Mouse (Mus musculus) megakaryocyte, embryonic 14.5 days (primary cell): ENCODE data around the gene Tnrc6b. TPM values are rescaled to one million over a fixed set of nuclear protein-coding genes. Genes with fewer than 3 reads are reported as not detected.

Source experiments
- H3K27me3 ChIP-seq: replicated peaks from 2 replicates; pipeline ENCODE3; 2012; ENCODE audit warnings: inconsistent platforms
- H3K36me3 ChIP-seq: replicated peaks from 2 replicates; pipeline ENCODE3; 2012; ENCODE audit warnings: low read length, inconsistent platforms, mixed read lengths
- H3K4me1 ChIP-seq: 2 replicates; pipeline ENCODE4 v1.6.1; 2012; ENCODE audit warnings: inconsistent platforms
- H3K4me3 ChIP-seq: replicated peaks from 2 replicates; pipeline ENCODE3; 2012; ENCODE audit warnings: moderate library complexity, mild to moderate bottlenecking, inconsistent platforms
- H3K9me3 ChIP-seq: 2 replicates; pipeline ENCODE4 v1.6.1; 2012; ENCODE audit warnings: inconsistent platforms
- FLI1 ChIP-seq: IDR thresholded peaks from 2 replicates; pipeline ENCODE4 v1.6.1; 2012; ENCODE audit warnings: low read length, inconsistent platforms, mixed read lengths
- GATA1 ChIP-seq: IDR thresholded peaks from 3 replicates; pipeline ENCODE4 v1.6.1; 2012; ENCODE audit warnings: mixed read lengths, low read length, inconsistent platforms, borderline replicate concordance
- polyA plus RNA-seq: library from polyadenylated mRNA; stranded (reverse); fragments of >175 nt; gene quantifications from 2 replicates; pipeline ENCODE4 v1.2.3, GENCODE M21; 2012; ENCODE audit warnings: low replicate concordance; ENCODE audit not compliant: insufficient read depth

The Tnrc6b gene
- polyA plus RNA-seq, 1 experiment, result 19.3 TPM

- no peak for TF ChIP-seq FLI1
- no peak for TF ChIP-seq GATA1
- Histone ChIP-seq H3K27me3 (peaks cover 68% of the 10 kb centered on the region), H3K36me3 (no peaks in the 10 kb centered on the region), H3K4me3 (peak overlapping the region; percentile 11), H3K4me1 (peaks cover 70% of the 10 kb centered on the region), H3K9me3 (no peaks in the 10 kb centered on the region)
These were observed 29.6 kb upstream of the Tnrc6b start for GRCm38 (mm10) chr15:80681466-80681881.

DNA sequence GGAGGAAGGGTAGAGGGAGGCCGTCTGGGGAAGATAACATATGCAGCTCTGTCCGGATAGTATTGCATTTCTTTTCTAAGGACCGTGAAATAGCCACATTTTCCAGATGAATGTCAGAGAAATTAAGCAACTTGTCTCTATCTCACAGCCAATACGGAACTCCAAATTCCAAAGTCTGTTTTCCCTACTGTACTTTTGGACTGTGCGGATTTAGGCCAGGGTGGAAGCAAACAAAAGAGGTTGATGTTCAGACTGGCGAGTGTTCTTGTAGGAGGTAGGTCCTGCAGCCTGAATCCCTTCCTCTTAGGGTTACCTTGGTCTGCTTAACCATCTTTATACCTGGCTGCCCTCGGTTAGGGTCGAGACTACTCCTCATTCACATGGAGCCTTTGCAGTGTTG is 28.8 kb upstream of the Tnrc6b start:
- no peaks in the 10 kb centered on the region for H3K36me3 ChIP-seq
- no peaks in the 10 kb centered on the region for H3K9me3 ChIP-seq
- TF ChIP-seq GATA1 (no peak), FLI1 (no peak)
- peaks cover 67% of the 10 kb centered on the region for H3K27me3 ChIP-seq
- H3K4me3 ChIP-seq, result no peak overlapping the region
- peaks cover 68% of the 10 kb centered on the region for H3K4me1 ChIP-seq

DNA sequence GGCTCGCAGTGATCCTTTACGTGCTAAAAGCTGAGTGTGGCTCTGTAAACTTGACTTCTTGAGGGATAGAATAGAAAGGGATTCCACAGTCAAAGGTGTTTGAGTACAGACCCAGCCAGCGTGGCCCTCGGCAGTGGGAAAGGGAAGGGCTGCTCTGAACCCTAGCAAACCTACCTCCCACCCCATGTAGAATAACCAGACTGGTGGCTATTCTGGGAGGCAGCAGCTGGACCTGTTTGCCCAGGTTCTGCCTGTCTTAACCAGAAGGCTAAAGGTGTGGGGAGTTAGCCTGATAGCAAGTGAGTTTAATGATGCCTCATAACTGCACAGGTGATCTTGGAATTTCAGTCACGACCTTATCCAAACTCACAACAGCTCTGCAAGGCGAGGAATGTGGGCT is 28.0 kb upstream of the Tnrc6b start:
- peaks cover 61% of the 10 kb centered on the region for H3K4me1 ChIP-seq
- H3K36me3 ChIP-seq, result no peaks in the 10 kb centered on the region
- no peak overlapping the region for H3K4me3 ChIP-seq
- peaks cover 67% of the 10 kb centered on the region for H3K27me3 ChIP-seq
- TF ChIP-seq GATA1, result no peak
- TF ChIP-seq FLI1, result no peak
- H3K9me3 ChIP-seq, result no peaks in the 10 kb centered on the region

- Histone ChIP-seq H3K4me3 (no peak overlapping the region), H3K36me3 (no peaks in the 10 kb centered on the region), H3K27me3 (peaks cover 68% of the 10 kb centered on the region), H3K4me1 (peaks cover 61% of the 10 kb centered on the region), H3K9me3 (no peaks in the 10 kb centered on the region)
- TF ChIP-seq GATA1 (no peak), FLI1 (no peak)
These were observed 27.1 kb upstream of the Tnrc6b start for GRCm38 (mm10) chr15:80683990-80684389.

DNA sequence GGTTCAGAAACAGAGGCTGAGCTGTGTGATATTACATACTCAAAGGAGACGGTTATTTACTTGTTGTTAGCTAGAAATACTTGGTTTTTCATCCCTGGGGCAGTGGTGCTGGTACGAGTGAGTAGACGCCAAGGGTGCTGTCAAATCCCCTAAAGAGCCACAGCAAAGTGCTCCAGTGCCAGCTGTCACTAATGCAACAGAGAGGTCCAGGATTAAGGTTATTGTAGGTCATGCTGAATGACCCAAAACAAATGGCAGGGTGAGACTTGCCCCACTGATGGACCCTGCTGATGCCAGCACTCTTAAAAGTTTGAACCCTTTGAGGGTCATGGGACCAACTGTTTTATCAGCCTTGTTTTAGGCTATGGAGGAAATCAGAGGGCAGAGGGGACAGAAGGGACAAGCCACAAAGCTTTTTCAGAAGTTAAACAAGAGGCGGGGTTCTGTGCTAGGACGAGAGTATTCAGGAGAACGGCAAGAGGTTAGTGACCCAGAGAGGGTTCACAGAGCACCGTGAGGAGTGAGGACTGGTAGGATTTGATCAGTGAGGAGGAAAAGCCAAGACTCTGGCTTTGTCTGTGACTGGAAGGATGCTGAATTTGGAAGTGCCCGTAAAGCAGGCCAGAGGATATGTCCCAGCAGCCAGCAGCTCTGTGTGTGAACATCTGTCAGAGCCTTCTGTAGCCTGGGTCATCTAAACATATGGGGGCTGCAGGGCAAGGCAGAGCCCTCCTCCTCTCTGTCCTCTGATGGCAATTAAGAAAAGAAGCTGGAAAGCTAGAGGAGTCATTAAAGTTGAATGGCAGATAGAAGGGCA is 26.1 kb upstream of the Tnrc6b start:
- Histone ChIP-seq H3K27me3 (peaks cover 69% of the 10 kb centered on the region), H3K4me1 (peaks cover 53% of the 10 kb centered on the region), H3K36me3 (no peaks in the 10 kb centered on the region), H3K9me3 (no peaks in the 10 kb centered on the region), H3K4me3 (no peak overlapping the region)
- TF ChIP-seq FLI1 (no peak), GATA1 (no peak)

DNA sequence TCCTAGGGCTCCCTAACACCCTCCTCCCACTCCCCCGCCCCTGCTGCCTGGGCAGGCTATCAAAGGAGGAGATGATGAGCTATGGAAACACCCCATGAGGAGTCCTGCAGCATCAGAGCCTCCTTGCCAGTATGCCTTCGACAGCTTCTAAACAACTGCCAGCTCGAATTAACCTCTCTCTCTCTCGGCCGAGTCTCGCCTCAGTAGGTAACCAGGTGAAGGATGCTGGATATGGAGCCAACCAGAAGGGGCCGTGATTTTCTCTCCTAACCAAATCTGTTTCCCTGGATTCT is 25.6 kb upstream of the Tnrc6b start:
- H3K4me3 ChIP-seq, result no peak overlapping the region
- no peaks in the 10 kb centered on the region for H3K36me3 ChIP-seq
- peaks cover 69% of the 10 kb centered on the region for H3K27me3 ChIP-seq
- H3K4me1 ChIP-seq, result peaks cover 50% of the 10 kb centered on the region
- no peaks in the 10 kb centered on the region for H3K9me3 ChIP-seq
- TF ChIP-seq GATA1 (no peak), FLI1 (no peak)

DNA sequence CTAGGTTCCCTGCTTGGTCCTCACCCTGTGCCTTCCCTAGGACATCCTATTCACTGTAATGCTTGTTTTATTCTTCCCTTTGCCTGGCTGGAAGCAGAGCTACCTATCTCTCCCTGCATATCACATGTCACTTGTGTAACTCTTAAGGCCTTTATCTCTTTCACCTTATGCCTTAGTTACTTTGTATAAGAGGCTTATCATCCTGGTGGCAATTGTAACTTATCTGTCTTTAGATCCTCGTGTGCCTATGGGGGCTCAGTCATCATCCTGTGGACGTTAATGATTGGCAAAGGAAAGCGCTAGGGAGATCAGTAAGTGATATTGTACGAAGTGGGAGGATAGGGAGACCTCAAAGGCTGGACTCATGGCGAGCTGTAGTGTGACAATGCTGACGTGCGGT is 22.6 kb upstream of the Tnrc6b start:
- TF ChIP-seq GATA1 (no peak), FLI1 (no peak)
- H3K9me3 ChIP-seq, result no peaks in the 10 kb centered on the region
- H3K36me3 ChIP-seq, result no peaks in the 10 kb centered on the region
- peaks cover 25% of the 10 kb centered on the region for H3K4me1 ChIP-seq
- H3K27me3 ChIP-seq, result peaks cover 89% of the 10 kb centered on the region
- no peak overlapping the region for H3K4me3 ChIP-seq

DNA sequence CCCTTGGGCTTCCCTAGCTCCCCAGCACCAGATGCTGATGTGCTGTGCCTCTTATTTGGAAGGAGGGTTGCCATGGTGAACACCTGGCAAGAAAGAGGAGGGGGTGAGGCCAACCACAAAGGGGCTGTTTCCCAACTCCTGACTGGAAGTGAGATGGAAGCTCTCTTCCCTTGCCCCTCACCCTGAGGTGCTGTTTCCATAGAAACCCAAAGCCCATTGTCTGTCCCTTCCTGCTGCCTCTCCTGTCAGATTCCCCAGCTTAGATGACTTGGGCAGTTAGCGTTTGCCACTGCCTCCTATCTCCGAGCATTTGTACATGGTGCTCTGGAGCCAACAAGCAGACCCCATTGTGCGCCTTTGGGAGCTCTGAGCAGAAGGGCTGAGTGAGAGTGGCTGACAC is 17.6 kb upstream of the Tnrc6b start:
- H3K36me3 ChIP-seq, result no peaks in the 10 kb centered on the region
- peaks cover 72% of the 10 kb centered on the region for H3K27me3 ChIP-seq
- TF ChIP-seq FLI1 (no peak), GATA1 (no peak)
- H3K4me1 ChIP-seq, result peaks cover 47% of the 10 kb centered on the region
- H3K9me3 ChIP-seq, result peaks cover 5% of the 10 kb centered on the region; the same call in 1 of the 2 replicates
- no peak overlapping the region for H3K4me3 ChIP-seq

DNA sequence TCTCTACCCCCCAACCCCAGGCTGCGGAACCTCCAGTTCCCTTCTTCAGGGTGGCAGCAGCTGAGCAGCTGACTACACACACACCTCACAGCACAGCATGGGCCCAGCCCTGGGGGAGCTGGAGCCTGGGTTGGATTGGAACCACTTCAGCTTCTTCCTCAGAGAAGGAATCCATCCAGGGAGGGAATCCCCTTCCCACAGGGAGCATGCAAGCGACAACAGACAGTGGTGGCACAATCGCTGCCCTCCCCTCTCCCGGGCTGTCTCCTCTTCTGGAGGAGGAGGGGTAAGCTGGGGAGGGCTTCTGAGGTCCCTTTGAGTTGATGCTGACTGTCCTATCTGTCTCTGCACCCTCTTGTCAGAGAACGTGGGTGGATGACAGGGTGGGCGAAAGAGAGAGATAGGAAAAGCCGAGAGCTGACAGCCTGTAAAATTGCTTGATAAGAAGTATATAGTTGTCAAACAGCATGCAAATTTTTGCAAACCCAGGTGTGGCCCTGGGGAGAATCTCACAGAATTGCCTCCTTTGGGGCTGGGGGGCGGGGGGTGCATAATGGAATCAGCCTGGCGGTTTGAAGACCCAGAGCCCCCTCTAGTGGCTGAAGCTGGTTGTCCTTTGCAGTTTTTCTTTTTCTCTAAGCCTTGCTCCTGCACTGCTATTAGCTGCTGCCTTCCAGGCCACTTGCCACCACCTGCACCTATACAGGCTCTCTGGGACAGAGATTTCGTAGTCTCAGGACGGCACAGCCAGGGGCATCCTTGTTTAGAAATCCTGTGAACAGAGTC is 16.8 kb upstream of the Tnrc6b start:
- no peak for TF ChIP-seq GATA1
- TF ChIP-seq FLI1, result no peak
- H3K27me3 ChIP-seq, result peaks cover 71% of the 10 kb centered on the region
- no peaks in the 10 kb centered on the region for H3K36me3 ChIP-seq
- H3K4me1 ChIP-seq, result peaks cover 52% of the 10 kb centered on the region
- H3K4me3 ChIP-seq, result peak overlapping the region; percentile 44
- H3K9me3 ChIP-seq, result peaks cover 5% of the 10 kb centered on the region; the same call in 1 of the 2 replicates

GRCm38 (mm10) chr15:80697564-80697963 is 13.5 kb upstream of the Tnrc6b start:
- Histone ChIP-seq H3K4me1 (peaks cover 63% of the 10 kb centered on the region), H3K9me3 (peaks cover 5% of the 10 kb centered on the region; the same call in 1 of the 2 replicates), H3K27me3 (peaks cover 61% of the 10 kb centered on the region), H3K4me3 (no peak overlapping the region), H3K36me3 (no peaks in the 10 kb centered on the region)
- TF ChIP-seq GATA1 (no peak), FLI1 (no peak)
